Mouse (Mus musculus) hindbrain, embryonic 14.5 days (tissue): ENCODE data around the gene Tcap. TPM values are rescaled to one million over a fixed set of nuclear protein-coding genes. Genes with fewer than 3 reads are reported as not detected.

Experiments
- ATAC-seq: fragments of 200-750 bp; cut with Nextera tagmentation; 2 replicates; pipeline ENCODE4 v1.8.0; 2017; ENCODE audit warnings: moderate number of reproducible peaks, mild to moderate bottlenecking, moderate TSS enrichment, moderate library complexity; ENCODE audit not compliant: low FRiP score
- DNase-seq: peaks from one replicate; pipeline ENCODE4 v3.0.0-alpha.2; 2015; ENCODE audit warnings: low spot score
- H3K27ac ChIP-seq: fragments of 300-500 bp; sonication (generic); 2 replicates; pipeline ENCODE4 v1.5.1; 2014; ENCODE audit warnings: mild to moderate bottlenecking, moderate library complexity
- H3K27me3 ChIP-seq: fragments of 300-500 bp; sonication (generic); 2 replicates; pipeline ENCODE4 v1.6.1; 2014; ENCODE audit warnings: mild to moderate bottlenecking, low read length, mixed read lengths; ENCODE audit not compliant: control insufficient read depth, insufficient read depth
- H3K36me3 ChIP-seq: fragments of 300-500 bp; sonication (generic); replicated peaks from 2 replicates; pipeline ENCODE4 v1.6.1; 2014; ENCODE audit not compliant: control insufficient read depth, insufficient read depth
- H3K4me1 ChIP-seq: fragments of 300-500 bp; sonication (generic); replicated peaks from 2 replicates; pipeline ENCODE4 v1.6.1; 2014; ENCODE audit warnings: antibody characterized with exemption, low read length, mixed read lengths; ENCODE audit not compliant: control insufficient read depth, insufficient read depth
- H3K4me2 ChIP-seq: fragments of 300-500 bp; sonication (generic); replicated peaks from 2 replicates; pipeline ENCODE4 v1.6.1; 2014; ENCODE audit warnings: mild to moderate bottlenecking, moderate library complexity
- H3K4me3 ChIP-seq: fragments of 300-500 bp; sonication (generic); replicated peaks from 2 replicates; pipeline ENCODE4 v1.5.1; 2014; ENCODE audit warnings: mild to moderate bottlenecking, low read length
- H3K9ac ChIP-seq: fragments of 300-500 bp; sonication (generic); 2 replicates; pipeline ENCODE4 v1.6.1; 2014
- H3K9me3 ChIP-seq: fragments of 300-500 bp; sonication (generic); 2 replicates; pipeline ENCODE4 v1.6.1; 2016; ENCODE audit warnings: low read length; ENCODE audit not compliant: control insufficient read depth
- WGBS: fragments of 180-500 bp; shearing (Covaris S2); extraction: QIAGEN DNeasy Blood & Tissue Kit; methylation state at CpG from one replicate; pipeline ENCODE4 v1.1.7; 2014; 5-methylcytosine and 5-hydroxymethylcytosine counted together
- polyA plus RNA-seq: library from polyadenylated mRNA; unstranded; fragments of >200 nt; fragmentation: Nextera tagmentation; extraction: Ambion mirVana; gene quantifications from 2 replicates; pipeline ENCODE4 v1.2.1, GENCODE M21; 2014

Tcap gene
- polyA plus RNA-seq, 1 experiment from 2014 or later = not detected

GRCm38 (mm10) chr11:98394301-98394700 is 10.7 kb downstream of the Tcap start:
- Histone ChIP-seq H3K4me1 (0 out of 2 replicates have a peak, but pooled peaks cover 4% of the 10 kb centered on the region), H3K27ac (no peak overlapping the region), H3K9ac (no peak overlapping the region), H3K4me3 (no peak overlapping the region), H3K9me3 (no peaks in the 10 kb centered on the region), H3K36me3 (0 out of 2 replicates have a peak, but pooled peaks cover 4% of the 10 kb centered on the region), H3K27me3 (no peaks in the 10 kb centered on the region), H3K4me2 (no peak overlapping the region)
- no peak for DNase-seq
- no peak for ATAC-seq
- 62% methylated on average over 6 of the region's 6 CpGs for WGBS

DNA sequence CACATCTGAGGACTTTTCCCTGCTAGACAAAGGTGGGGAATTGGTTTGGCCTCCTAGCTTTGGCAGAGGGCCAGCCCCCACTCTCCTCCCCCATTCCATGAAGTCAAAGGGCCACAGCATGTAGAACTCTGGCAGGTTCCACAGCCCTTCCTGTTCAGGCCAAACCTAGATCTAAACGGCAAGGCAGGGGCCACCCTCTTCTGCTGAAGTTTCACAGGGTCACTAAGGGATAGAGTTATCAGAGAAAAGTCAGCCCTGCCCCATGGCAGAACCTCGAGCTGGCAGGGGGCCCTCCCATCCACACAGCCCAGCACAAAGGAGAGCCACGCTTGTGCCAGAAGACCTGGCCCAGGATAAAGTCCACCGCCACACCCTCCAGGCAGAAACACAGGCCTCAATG is 11.4 kb downstream of the Tcap start:
- ATAC-seq (no peak), DNase-seq (no peak)
- H3K27ac ChIP-seq = no peak overlapping the region
- no peaks in the 10 kb centered on the region for H3K27me3 ChIP-seq
- H3K4me2 ChIP-seq = no peak overlapping the region
- no peak overlapping the region for H3K9ac ChIP-seq
- H3K9me3 ChIP-seq = no peaks in the 10 kb centered on the region
- H3K36me3 ChIP-seq = 0 out of 2 replicates have a peak, but pooled peaks cover 4% of the 10 kb centered on the region
- H3K4me1 ChIP-seq = peaks cover 8% of the 10 kb centered on the region; the same call in 1 of the 2 replicates
- H3K4me3 ChIP-seq = no peak overlapping the region
- 51% methylated on average over 4 of the region's 4 CpGs for WGBS

DNA sequence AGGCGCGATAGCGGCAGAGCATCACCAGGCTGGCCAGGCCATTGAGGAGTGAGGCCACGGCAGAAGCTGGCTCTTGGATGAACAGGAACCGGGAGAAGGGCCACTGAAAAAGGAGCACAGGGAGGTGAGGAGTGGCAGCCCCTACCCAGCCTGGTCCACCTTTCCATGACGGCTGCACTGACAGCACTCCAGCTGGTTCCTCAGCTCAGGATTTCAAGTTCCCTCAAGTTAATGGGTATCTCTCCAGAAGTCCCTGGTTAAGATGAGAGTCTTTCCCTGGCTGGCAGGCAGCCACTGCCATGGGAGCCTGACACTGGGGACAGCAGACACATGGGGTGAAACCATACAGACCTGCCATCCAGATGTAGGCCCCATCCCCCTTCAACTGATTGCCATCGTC is 14.3 kb downstream of the Tcap start:
- no peaks in the 10 kb centered on the region for H3K27me3 ChIP-seq
- H3K27ac ChIP-seq = no peak overlapping the region
- ATAC-seq (no peak), DNase-seq (no peak)
- H3K4me1 ChIP-seq = peaks cover 16% of the 10 kb centered on the region
- 86% methylated on average over 7 of the region's 7 CpGs for WGBS
- H3K4me2 ChIP-seq = no peak overlapping the region
- H3K36me3 ChIP-seq = 0 out of 2 replicates have a peak, but pooled peaks cover 4% of the 10 kb centered on the region
- H3K9me3 ChIP-seq = no peaks in the 10 kb centered on the region
- H3K9ac ChIP-seq = no peak overlapping the region
- H3K4me3 ChIP-seq = no peak overlapping the region

- H3K27ac ChIP-seq = peak within 1 kb of the TSS; percentile 94
- WGBS = under 1% methylated on average over 40 of the region's 40 CpGs
- no peaks in the 10 kb centered on the region for H3K9me3 ChIP-seq
- H3K9ac ChIP-seq = peak within 1 kb of the TSS; percentile 68
- H3K4me3 ChIP-seq = peak within 1 kb of the TSS; percentile 51
- no peaks in the 10 kb centered on the region; the same call in 1 of the 2 replicates for H3K27me3 ChIP-seq
- DNase-seq (peak; percentile 87), ATAC-seq (peak; percentile 95)
- peaks cover 12% of the 10 kb centered on the region for H3K4me1 ChIP-seq
- H3K4me2 ChIP-seq = peak within 1 kb of the TSS; percentile 83
- 0 out of 2 replicates have a peak, but pooled peaks cover 4% of the 10 kb centered on the region for H3K36me3 ChIP-seq
These were observed 16.6 kb downstream of the Tcap start, which contains the start of gene Pgap3 for GRCm38 (mm10) chr11:98400161-98400726. TSS of gene Pgap3 (minus strand) at chr11:98400490.

GRCm38 (mm10) chr11:98400816-98401215 is 17.2 kb downstream of the Tcap start:
- Histone ChIP-seq H3K36me3 (0 out of 2 replicates have a peak, but pooled peaks cover 4% of the 10 kb centered on the region), H3K27ac (peak overlapping the region; percentile 94), H3K9me3 (no peaks in the 10 kb centered on the region), H3K27me3 (no peaks in the 10 kb centered on the region; the same call in 1 of the 2 replicates), H3K4me3 (peak overlapping the region; percentile 51), H3K4me2 (peak overlapping the region; percentile 83), H3K9ac (peak overlapping the region; percentile 68), H3K4me1 (peaks cover 12% of the 10 kb centered on the region)
- 60% methylated on average over 3 of the region's 3 CpGs for WGBS
- ATAC-seq (no peak), DNase-seq (no peak)

DNA sequence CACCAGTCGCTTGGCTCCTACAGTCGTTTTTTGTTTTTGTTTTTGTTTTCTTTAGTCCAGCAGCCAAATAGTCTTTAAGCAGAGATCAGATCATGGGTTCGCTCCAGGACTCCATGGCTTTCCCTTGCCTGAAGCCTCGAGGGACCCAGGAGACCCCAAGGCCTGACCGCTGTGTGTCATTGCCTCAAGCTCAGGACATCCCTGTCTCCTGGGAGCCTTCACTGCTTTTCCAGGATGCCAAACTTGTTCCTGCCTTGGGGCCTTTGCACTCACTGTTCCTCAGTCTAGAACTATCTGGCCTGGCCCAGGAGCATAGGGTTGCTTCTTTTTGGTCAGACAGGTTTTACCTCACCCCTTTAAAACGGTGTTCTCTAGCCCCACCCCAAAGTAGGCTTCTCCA is 23.0 kb downstream of the Tcap start:
- 73% methylated on average over 6 of the region's 6 CpGs for WGBS
- Histone ChIP-seq H3K9ac (no peak overlapping the region), H3K4me3 (no peak overlapping the region), H3K4me2 (no peak overlapping the region), H3K9me3 (no peaks in the 10 kb centered on the region), H3K27ac (no peak overlapping the region), H3K36me3 (no peaks in the 10 kb centered on the region), H3K4me1 (no peaks in the 10 kb centered on the region), H3K27me3 (peaks cover 15% of the 10 kb centered on the region)
- no peak for ATAC-seq
- DNase-seq = no peak

GRCm38 (mm10) chr11:98408872-98409271 is 25.3 kb downstream of the Tcap start:
- Histone ChIP-seq H3K4me3 (no peak overlapping the region), H3K4me1 (peaks cover 14% of the 10 kb centered on the region; the same call in 1 of the 2 replicates), H3K27me3 (peaks cover 25% of the 10 kb centered on the region), H3K36me3 (no peaks in the 10 kb centered on the region), H3K27ac (peak overlapping the region; percentile 51; the same call in 1 of the 2 replicates), H3K4me2 (peak overlapping the region; percentile 17), H3K9me3 (no peaks in the 10 kb centered on the region), H3K9ac (0 out of 2 replicates have a peak overlapping the region, but pooled peaks have one; percentile 8)
- DNase-seq (no peak), ATAC-seq (no peak)
- 33% methylated on average over 8 of the region's 8 CpGs for WGBS

DNA sequence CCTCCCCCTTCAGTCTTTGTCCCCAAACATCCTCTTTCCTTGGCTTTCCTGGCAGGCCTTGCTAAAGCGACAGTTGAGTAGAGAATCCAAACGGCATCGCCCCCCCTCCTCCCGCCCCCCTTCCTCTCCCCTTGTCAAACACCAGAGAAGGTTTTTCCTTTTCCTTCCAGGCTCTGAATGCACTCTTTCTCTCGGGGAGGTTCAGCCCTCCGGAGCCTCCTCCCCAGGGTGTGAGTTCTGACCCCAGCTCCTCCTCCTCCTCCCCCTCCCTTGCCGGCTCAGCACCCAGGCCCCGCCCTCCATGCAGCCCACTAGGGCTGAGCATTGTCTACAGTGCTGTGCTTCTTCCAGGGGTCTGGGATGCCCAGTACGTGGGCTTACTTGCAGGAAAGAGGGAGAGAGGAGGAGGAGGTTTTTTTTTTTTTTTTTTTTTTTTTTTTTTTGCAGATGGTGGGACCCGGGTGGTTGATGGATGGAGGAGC is 25.8 kb downstream of the Tcap start:
- Histone ChIP-seq H3K36me3 (no peaks in the 10 kb centered on the region), H3K4me2 (peak overlapping the region; percentile 17), H3K27me3 (peaks cover 25% of the 10 kb centered on the region), H3K9me3 (no peaks in the 10 kb centered on the region), H3K27ac (no peak overlapping the region), H3K9ac (0 out of 2 replicates have a peak overlapping the region, but pooled peaks have one; percentile 8), H3K4me1 (peaks cover 14% of the 10 kb centered on the region; the same call in 1 of the 2 replicates), H3K4me3 (no peak overlapping the region)
- WGBS = 2% methylated on average over 10 of the region's 10 CpGs
- ATAC-seq (peak; percentile 76; the same call in 1 of the 2 replicates), DNase-seq (no peak)

- Histone ChIP-seq H3K4me1 (peaks cover 14% of the 10 kb centered on the region; the same call in 1 of the 2 replicates), H3K9me3 (no peaks in the 10 kb centered on the region), H3K4me3 (peak within 1 kb of the TSS; percentile 48), H3K9ac (peak within 1 kb of the TSS; percentile 69), H3K36me3 (no peaks in the 10 kb centered on the region), H3K4me2 (peak within 1 kb of the TSS; percentile 88), H3K27ac (peak within 1 kb of the TSS; percentile 79), H3K27me3 (peaks cover 25% of the 10 kb centered on the region)
- ATAC-seq = peak; percentile 76; the same call in 1 of the 2 replicates
- WGBS = under 1% methylated on average over 24 of the region's 49 CpGs
- DNase-seq = peak; percentile 50
These were observed 28.7 kb downstream of the Tcap start, which contains the start of gene Erbb2 for GRCm38 (mm10) chr11:98412273-98412796. TSS of gene Erbb2 (plus strand) at chr11:98412470.
